Mouse (Mus musculus): ENCODE results near the gene Gm45261.

Gm45261 gene

DNA sequence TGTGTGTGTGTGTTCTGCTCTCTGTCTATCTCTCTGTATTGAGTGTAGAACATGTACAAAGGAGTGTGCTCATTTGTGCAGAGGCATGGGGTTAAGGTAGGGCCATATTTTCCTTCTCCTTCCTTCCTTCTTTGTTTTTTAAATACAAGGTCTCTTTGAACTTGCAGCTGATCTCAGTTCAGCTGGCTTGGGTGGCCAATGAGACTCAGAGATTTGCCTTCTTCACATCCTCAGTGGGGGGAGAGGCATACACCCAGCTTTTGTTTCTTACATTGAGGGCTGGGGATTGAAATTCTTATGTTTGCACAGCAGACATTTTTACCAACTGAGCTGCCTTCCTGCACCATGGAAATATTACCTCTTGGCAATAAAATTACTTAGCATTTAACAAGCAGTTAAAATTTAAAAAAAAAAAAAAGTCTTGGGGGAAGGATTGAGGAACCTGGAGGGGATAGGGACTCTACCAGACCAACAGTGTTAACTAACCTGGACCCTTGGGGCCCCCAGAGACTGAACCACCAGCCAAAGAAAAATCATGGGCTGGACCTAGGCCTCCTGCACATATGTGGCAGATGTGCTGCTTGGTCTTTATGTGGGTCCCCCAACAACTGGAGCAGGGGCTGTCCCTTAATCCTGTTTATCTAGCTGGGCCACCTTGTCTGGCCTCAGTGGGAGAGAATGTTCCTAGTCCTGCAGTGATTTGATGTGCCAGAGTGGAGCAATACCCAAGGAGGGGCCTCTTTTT lies 50.8 kb downstream of the Gm45261 start:
- no peak for DNase-seq (ENCODE audit: low spot score in 2 of 2)

DNA sequence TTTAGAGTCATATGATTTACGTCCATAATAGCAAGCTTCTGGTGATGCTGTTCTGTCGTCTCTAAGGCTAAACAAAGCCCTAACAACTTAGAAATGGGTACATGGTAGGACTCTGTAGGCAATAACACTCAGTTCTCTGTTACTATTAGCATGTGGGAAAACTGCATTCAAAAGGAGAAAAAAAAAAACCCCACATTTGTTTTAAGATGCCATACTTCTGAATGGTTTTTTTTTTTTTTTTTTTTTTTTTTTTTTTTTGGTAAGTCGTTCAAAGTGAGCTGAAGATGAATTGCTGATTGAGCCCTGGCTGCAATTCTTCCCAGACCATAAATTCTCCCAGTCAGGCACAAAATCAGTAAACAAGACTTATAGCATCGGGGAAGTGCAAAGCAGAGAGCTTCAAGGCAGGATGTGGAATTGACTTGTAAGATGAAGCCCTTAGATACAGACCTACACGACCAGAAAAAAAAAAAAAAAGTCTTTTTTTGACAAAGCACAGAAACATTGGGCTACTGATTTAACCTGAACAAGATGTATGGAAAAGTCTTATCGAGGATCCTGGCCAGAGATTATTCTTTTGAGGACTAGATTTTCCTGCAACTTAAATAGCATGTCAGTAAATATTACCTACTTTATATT lies 51.7 kb downstream of the Gm45261 start:
- no peak for DNase-seq (ENCODE audit: low spot score in 2 of 2)

DNA sequence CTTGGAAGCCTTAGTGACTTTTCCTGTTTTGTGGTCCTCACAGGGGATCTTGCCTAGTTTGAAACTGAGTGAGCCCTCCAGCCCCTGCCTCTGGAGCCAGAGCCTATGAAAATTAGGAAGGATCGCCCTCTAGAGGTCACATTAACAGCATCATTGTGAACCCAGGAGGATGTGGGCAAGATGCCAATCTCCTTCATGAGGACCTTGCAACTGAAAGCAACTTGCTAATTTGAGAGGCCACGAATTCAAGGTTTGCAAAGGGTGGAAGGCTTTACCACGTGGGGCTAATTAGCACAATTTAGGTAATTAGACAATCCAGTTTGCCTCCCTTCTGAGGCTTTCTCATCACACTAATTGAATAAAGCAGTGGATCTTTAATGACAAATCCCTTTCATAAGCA lies 52.7 kb downstream of the Gm45261 start:
- peak; percentile 41 to 55 for DNase-seq (ENCODE audit: low spot score in 2 of 2)

DNA sequence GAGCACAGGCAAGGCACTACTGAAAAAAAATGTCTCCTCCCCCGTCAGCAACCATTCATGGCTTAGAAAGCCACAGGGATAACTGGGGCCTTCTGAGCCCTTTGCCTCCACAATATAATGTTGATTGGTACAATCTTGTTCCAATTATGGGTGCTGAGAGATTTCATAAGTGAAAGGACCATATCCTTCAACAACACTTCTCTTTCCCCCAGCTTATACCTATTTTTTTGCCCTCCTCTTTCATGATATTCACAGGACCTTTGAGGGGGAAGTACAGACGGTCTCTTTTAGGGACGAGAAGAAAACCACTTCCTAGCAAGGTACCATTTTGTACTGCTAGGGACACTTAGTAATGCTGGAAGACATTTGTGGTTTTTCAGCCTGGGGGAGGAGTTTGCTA lies 57.1 kb downstream of the Gm45261 start:
- no peak for DNase-seq (ENCODE audit: low spot score in 2 of 2)

DNA sequence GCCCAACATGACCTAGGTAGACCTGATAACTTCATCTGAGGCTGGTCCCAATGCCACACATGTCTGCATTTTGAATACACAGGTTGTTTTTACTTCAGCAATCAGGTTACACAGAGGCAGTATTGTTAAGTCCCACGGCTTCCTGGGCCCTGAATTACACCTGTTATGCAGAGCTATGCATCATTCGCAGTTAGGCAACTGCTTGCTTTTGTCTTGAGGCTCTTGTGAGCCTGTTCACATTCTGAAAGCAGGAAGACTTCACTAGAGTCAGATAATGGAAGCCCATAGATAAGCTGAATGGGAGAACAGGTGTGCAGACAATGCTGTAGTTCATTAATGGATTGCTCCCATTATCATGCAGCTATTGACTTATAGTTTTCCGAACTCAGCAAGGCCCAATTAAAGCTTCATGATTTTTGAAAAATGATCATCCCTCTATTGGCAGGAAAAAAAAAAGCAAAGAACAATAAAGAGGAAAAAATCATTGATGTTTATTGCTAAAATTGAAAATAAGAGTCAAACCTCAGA lies 57.8 kb downstream of the Gm45261 start:
- no peak for DNase-seq (ENCODE audit: low spot score in 2 of 2)

DNA sequence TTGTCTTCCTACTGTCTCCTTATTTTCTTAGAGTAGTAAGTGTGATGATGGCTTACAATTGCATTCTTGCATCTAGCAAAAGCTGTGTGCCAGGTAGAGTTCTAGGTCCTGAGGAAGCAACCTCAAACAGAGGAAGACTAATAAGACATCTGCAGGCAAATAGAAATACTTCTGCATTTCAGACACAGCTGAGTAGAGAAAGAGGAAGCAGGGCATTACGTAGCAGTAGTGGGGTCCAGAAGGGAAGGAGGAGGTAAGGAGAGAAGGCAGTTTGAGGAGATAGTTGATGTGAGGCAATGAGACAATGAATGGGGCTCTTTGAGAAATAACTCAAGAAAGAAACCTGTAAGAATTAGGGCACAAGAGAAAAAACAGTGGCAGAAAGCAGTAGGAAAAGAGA lies 59.3 kb downstream of the Gm45261 start:
- no peak for DNase-seq (ENCODE audit: low spot score in 2 of 2)
